Mouse (Mus musculus): ENCODE measurements around the gene Tnfrsf12a. TPM values are rescaled to one million over a fixed set of nuclear protein-coding genes. Genes with fewer than 3 reads are reported as not detected.

The Tnfrsf12a gene
- polyA plus RNA-seq, 1 experiment: 20.9 TPM

DNA sequence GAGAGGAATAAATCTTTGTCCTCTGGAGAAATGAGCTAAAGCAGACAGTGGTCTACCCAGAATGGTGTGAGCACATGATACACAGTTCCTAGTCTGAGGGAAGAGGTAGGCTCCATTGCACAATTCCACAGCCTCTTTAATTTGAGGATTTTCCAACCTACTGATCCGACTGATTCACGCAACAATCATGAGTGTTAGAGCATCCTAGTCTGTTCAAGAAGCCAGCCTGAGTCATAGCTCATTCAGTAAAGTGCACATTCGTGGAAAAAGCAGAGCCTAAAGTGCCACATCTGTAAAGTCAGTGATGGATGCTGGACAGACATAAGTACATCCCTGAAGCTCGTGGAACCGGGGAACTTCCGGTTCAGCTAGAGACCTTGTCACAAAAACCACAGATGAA lies 25.9 kb downstream of the Tnfrsf12a start:
- no peak for DNase-seq (ENCODE audit: low read depth)

DNA sequence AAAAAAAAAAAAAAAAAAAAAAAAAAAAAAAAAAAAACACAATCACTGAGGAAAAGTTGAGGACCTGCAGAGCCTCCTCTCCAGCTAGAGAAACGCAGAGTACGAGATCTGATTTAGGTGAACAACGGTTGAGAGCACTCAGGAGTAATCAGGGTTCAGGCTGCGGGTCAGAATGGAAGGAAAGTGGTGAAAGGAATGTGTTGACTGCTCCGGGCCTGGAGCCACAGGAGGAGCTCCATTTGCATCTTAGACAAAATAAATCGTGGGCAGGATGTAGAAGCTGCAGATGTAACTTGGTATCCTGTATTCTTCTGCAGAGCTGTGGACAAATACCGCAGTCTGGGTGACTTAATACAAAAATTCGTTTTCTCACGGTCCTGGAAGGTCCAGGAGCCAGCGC lies 31.4 kb downstream of the Tnfrsf12a start:
- no peak for DNase-seq (ENCODE audit: low read depth)

DNA sequence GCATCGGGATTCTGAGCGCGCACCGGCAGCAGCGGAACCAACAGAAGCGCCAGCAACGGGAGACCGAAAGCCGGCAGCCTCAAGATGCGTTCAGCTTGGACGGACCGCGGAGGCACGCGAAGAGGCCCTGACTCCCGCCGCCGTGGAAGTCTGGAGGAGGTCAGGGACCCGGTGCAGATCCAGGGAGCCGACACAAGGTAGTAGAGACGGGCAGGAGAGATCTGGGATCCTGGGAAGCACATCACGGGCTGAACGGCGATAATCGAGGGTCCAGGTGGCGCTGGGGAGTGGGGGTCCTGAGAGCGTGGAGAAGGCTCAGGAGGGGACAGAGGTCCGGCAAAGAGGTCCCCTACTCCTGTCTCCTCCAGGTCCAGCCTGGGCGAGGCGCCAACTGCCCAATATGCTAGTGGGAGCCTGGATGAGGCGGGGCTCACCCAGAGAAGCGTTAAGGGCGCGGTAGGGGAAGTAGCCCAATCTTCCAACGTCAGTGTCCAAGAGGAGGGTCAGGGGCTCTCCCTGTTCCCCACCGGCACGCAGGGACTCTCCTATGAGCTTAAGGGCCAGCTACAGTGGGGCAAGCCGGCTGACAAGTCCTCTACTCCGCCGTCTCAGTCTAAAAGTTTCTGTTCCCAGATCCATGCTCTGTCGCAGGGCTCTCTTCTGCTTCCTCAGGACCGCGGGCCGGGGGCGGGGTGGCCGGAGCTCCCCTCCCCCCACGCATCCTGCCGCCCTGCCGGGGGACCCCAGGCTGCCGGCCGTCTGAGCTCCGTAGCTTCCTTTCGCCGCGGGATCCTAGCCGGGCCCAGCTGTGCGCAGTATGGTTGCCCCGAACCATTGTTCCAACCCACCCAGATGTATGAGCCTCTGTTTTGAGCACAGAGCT lies 32.4 kb downstream of the Tnfrsf12a start, which contains the start of gene Mmp25:
Mmp25 (minus strand) TSS at position 665 of the 883 bp plus-strand sequence.
- DNase-seq (ENCODE audit: low read depth): no peak

DNA sequence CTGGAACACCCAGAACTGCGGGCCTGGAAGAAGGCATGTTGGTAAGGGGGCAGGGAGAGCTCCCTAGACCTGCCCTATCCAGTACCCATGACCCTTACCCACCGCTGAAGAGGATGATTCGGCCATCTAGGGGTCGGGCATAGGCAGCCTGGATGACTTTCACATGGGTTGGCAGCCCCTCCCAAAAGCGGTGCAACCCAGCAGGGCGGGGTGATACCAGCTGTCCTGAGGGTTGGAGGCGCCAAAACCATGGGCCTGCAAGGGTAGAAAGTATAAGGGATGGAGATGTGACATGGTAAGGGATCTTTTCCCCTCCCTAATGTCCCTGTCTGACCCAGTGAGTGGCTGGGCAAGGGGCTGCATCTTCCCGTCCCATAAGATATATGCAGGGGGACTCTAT lies 46.0 kb downstream of the Tnfrsf12a start:
- no peak for DNase-seq (ENCODE audit: low read depth)

DNA sequence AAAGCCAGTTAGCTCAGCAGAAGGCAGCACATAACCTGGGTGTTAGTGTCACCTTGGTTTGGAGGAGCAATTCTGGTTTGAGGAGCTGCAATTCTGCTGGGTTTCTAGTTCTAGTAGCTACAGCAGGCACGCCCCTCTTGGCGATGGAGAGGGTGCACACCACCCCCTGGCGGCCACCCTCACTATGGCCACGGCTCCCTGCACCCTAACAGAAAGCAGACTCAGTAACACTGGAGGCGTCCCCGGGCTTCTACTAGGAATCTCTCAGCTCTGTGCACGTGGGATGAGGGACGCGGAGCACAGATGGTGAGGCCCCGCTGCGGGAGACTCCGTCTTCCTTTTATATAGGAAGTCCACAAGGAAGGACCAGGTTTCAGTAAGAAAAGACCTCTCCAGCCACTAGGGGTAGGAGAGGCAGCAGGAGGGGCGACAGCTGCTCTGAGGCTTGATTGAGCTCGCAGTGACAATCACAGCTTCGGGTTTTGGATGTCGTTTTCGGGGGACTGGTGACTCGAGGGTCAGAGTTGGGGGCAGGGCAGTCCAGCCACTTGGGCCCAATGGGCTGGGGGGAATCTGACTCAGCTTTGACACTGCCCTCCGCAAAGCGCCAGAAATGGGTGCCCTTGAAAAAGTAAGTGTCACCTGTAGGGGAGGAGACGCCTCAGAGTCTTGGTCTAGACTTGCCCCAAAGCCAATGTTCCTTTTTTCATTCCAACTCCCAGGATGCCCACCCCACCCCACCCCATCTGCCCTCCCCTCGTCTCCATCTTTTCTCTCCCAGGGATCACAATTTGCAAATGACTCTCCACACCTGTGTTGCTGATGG lies 46.9 kb downstream of the Tnfrsf12a start:
- no peak for DNase-seq (ENCODE audit: low read depth)

DNA sequence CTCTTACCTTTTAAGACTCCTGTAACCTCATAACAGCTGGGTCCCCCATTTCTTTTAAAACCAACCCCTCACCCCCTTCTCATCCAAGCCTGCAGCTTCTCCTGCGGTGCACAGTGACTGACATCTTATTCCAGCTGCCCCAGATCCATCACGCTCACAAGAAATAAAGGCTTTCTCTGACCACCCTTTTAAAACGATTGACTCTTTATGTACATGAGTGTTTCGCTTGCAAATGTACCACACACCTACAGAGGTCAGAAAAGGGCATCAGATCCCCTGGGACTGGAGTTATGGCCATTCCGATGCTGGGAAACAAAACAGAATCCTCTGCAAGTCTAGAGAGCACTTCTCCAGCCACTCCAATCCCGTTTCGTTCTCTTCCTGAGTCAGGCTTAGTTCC lies 49.5 kb downstream of the Tnfrsf12a start:
- no peak for DNase-seq (ENCODE audit: low read depth)

Other genes starting within 250 kb of the Tnfrsf12a start
- gene Vmn2r117, start 197.8 kb downstream of the Tnfrsf12a start, polyA plus RNA-seq (2012; rRNA removed): not detected in 2 replicates
- 19.7 and 20.4 TPM in 2 replicates for gene Zfp213, start 113.2 kb downstream of the Tnfrsf12a start, polyA plus RNA-seq (2012; rRNA removed)
- gene Zfp13, start 78.0 kb downstream of the Tnfrsf12a start, polyA plus RNA-seq (2012; rRNA removed): 27.0 and 36.2 TPM in 2 replicates
- 0.05 TPM in 1 of 2 replicates, not detected in the other for gene Zscan10, start 76.6 kb downstream of the Tnfrsf12a start, polyA plus RNA-seq (2012; rRNA removed)
- 0.30 and 0.32 TPM in 2 replicates for gene Mmp25, start 32.2 kb downstream of the Tnfrsf12a start, polyA plus RNA-seq (2012; rRNA removed)
- 1.7 TPM in 2 replicates for gene Bicdl2, start 17.0 kb downstream of the Tnfrsf12a start, polyA plus RNA-seq (2012; rRNA removed)
- 326 and 359 TPM in 2 replicates for gene Hcfc1r1, start 3.9 kb downstream of the Tnfrsf12a start, polyA plus RNA-seq (2012; rRNA removed)
- 15.7 and 21.4 TPM in 2 replicates for gene Thoc6, start 3.6 kb downstream of the Tnfrsf12a start, polyA plus RNA-seq (2012; rRNA removed)
- 1.9 and 2.0 TPM in 2 replicates for gene Cldn6, start 1.8 kb upstream of the Tnfrsf12a start, polyA plus RNA-seq (2012; rRNA removed)
- gene Cldn9, start 6.6 kb upstream of the Tnfrsf12a start, polyA plus RNA-seq (2012; rRNA removed): 0.99 and 1.7 TPM in 2 replicates
- 0.16 and 0.28 TPM in 2 replicates for gene 1520401A03Rik, start 45.3 kb upstream of the Tnfrsf12a start, polyA plus RNA-seq (2012; rRNA removed)
- gene Pkmyt1, start 48.9 kb upstream of the Tnfrsf12a start, polyA plus RNA-seq (2012; rRNA removed): 14.9 and 15.7 TPM in 2 replicates
- 27.7 and 28.9 TPM in 2 replicates for gene Paqr4, start 63.4 kb upstream of the Tnfrsf12a start, polyA plus RNA-seq (2012; rRNA removed)
- gene Kremen2, start 68.4 kb upstream of the Tnfrsf12a start, polyA plus RNA-seq (2012; rRNA removed): 0.43 and 0.57 TPM in 2 replicates
- gene Flywch1, start 94.1 kb upstream of the Tnfrsf12a start, polyA plus RNA-seq (2012; rRNA removed): 52.1 and 54.6 TPM in 2 replicates
- gene Flywch2, start 108.6 kb upstream of the Tnfrsf12a start, polyA plus RNA-seq (2012; rRNA removed): 14.1 and 15.4 TPM in 2 replicates
- 381 and 457 TPM in 2 replicates for gene Srrm2, start 113.1 kb upstream of the Tnfrsf12a start, polyA plus RNA-seq (2012; rRNA removed)
- gene Elob, start 151.7 kb upstream of the Tnfrsf12a start, polyA plus RNA-seq (2012; rRNA removed): 689 and 774 TPM in 2 replicates
- gene Prss33, start 158.6 kb upstream of the Tnfrsf12a start, polyA plus RNA-seq (2012; rRNA removed): 3.5 and 5.6 TPM in 2 replicates
- 0.19 TPM in 1 of 2 replicates, not detected in the other for gene Prss32, start 166.4 kb upstream of the Tnfrsf12a start, polyA plus RNA-seq (2012; rRNA removed)
- gene Prss41, start 166.7 kb upstream of the Tnfrsf12a start, polyA plus RNA-seq (2012; rRNA removed): 0.77 and 1.0 TPM in 2 replicates
- gene Prss21, start 190.6 kb upstream of the Tnfrsf12a start, polyA plus RNA-seq (2012; rRNA removed): 0.18 and 0.76 TPM in 2 replicates
- gene Dcpp1, start 203.4 kb upstream of the Tnfrsf12a start, polyA plus RNA-seq (2012; rRNA removed): not detected in 2 replicates
- not detected in 2 replicates for gene Dcpp2, start 203.4 kb upstream of the Tnfrsf12a start, polyA plus RNA-seq (2012; rRNA removed)
- gene Dcpp3, start 240.0 kb upstream of the Tnfrsf12a start, polyA plus RNA-seq (2012; rRNA removed): not detected in 2 replicates

Measured in gonadal fat pad, adult 2 months (tissue).